Mouse (Mus musculus) embryonic facial prominence, embryonic 10.5 days (tissue): Measurements from ENCODE around the gene Marveld1. TPM values are rescaled to one million over a fixed set of nuclear protein-coding genes. Genes with fewer than 3 reads are reported as not detected.

ENCODE experiments used
- DNase-seq: peaks from one replicate; pipeline ENCODE4 v3.0.0-alpha.2; 2017; ENCODE audit warnings: low spot score
- H3K27ac ChIP-seq: fragments of 300-500 bp; sonication (generic); replicated peaks from 2 replicates; pipeline ENCODE4 v1.5.1; 2016; ENCODE audit warnings: mild to moderate bottlenecking
- H3K27me3 ChIP-seq: fragments of 300-500 bp; sonication (generic); replicated peaks from 2 replicates; pipeline ENCODE4 v1.6.1; 2016; ENCODE audit warnings: low read depth, mild to moderate bottlenecking; ENCODE audit not compliant: poor library complexity, severe bottlenecking
- H3K36me3 ChIP-seq: fragments of 300-500 bp; sonication (generic); replicated peaks from 2 replicates; pipeline ENCODE4 v1.6.1; 2016; ENCODE audit warnings: mild to moderate bottlenecking, moderate library complexity
- H3K4me1 ChIP-seq: fragments of 300-500 bp; sonication (generic); 2 replicates; pipeline ENCODE4 v1.6.1; 2016
- H3K4me3 ChIP-seq: fragments of 300-500 bp; sonication (generic); 2 replicates; pipeline ENCODE4 v1.5.1; 2016; ENCODE audit warnings: mild to moderate bottlenecking, moderate library complexity
- H3K9me3 ChIP-seq: fragments of 300-500 bp; sonication (generic); 2 replicates; pipeline ENCODE4 v1.6.1; 2016; ENCODE audit warnings: mild to moderate bottlenecking
- WGBS: fragments of 180-500 bp; shearing (Covaris S2); methylation state at CpG from one replicate; pipeline ENCODE4 v1.1.7; 2016; 5-methylcytosine and 5-hydroxymethylcytosine counted together
- polyA plus RNA-seq: library from polyadenylated mRNA; unstranded; fragments of >200 nt; fragmentation: Nextera tagmentation; extraction: Ambion mirVana; gene quantifications from 2 replicates; pipeline ENCODE4 v1.2.1, GENCODE M21; 2016

Marveld1 gene
- polyA plus RNA-seq, 1 experiment from 2014 or later: 3.9 TPM

DNA sequence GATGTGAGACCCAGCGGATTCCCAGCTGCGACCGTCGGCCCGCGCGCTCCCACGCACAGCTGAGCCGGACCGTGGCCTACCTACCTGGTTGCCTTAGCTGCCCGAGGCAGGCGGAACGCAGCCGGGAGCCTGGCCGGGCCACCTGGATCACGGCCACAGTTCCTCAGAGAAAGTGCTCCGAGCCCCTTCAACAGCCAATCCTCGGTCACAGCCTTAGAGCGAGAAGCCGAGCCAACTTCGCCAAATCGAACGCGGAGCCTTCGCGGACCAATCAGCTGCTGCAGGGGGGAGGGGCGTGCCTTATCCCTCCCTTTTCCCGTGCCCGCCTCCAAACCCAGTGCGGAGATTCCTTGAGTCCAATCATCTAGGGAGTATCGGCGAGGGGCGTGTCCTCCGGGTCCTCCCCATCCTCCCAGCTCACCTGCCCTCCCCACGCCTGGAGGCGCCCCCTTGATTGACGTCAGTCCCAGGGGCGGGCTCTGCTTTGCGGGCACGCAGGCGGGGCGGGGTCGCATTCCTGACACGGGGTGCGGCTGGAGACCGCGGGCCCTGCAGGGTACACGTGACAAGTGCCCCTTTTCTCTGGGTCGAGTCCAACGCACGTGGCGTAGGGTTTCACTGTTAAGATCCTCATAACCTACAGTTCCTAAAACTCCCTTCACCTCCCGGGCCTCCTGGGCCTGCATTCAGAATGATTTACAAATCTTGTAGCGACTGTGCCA is 18.3 kb upstream of the Marveld1 start, which contains the start of gene Avpi1:
Avpi1 (minus strand) TSS at position 273 of the 722 bp plus-strand sequence.
- Histone ChIP-seq H3K27me3 (0 out of 2 replicates have a peak, but pooled peaks cover 7% of the 10 kb centered on the region), H3K36me3 (peaks cover 13% of the 10 kb centered on the region), H3K4me3 (peak within 1 kb of the TSS; percentile 77), H3K9me3 (no peaks in the 10 kb centered on the region), H3K4me1 (peaks cover 31% of the 10 kb centered on the region), H3K27ac (peak within 1 kb of the TSS; percentile 87)
- WGBS: under 1% methylated on average over 54 of the region's 54 CpGs
- DNase-seq: peak; percentile 99

DNA sequence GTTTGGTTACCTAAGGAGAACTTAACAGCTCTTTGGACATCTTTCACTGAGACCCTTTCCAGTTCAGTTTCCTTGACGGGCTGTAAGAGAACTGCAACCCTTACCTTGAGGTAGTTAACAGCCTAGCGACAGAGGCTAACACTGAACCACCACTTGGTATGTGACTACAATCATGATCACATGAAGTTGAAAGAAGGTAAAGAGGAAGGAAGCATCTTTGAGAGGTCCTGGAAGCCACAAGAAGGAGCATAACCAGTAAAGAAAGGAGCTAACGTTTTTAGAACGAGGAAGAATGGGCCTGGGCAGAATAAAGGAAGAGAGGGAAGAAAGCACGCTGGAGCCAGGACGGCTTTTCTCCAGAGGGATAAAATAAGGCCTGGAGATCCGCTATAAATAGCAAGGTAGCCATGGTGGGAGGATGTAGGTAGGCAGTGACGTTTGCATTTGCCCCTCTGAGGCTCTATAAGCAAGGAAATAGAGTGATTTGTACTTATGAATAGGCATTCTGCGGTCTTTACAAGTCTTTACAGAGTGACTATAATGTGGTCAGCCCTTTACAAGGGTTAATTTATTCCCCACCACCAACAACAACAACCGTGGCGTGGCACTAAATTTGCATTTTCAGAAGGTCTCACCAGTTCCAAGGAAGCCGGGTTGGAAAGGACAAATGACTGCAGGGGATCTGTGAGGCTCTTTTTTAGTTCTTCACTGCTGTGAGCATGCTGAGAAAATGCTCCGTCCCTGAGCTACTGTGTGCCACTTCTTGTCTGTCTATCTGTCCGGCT is 17.5 kb upstream of the Marveld1 start:
- peak overlapping the region; percentile 77 for H3K4me3 ChIP-seq
- DNase-seq: no peak
- peaks cover 6% of the 10 kb centered on the region for H3K36me3 ChIP-seq
- H3K27me3 ChIP-seq: 0 out of 2 replicates have a peak, but pooled peaks cover 7% of the 10 kb centered on the region
- H3K27ac ChIP-seq: peak overlapping the region; percentile 87
- H3K9me3 ChIP-seq: no peaks in the 10 kb centered on the region
- H3K4me1 ChIP-seq: peaks cover 31% of the 10 kb centered on the region
- 35% methylated on average over 14 of the region's 14 CpGs for WGBS

DNA sequence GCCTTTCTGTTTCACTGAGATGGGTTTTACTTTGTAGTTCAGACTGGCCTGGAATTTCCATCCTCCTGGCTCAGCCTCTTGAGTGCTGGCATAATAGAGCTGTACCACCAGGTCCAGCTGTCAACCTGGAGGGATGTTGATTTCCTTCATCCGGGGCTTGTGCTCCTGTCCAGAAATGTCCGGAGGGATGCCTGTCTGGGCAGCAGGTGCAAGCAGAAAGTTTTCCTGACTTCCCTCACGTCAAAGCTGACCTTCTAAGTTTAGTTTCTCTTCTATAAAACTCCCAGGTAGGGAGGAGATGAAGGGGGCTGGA is 16.9 kb upstream of the Marveld1 start:
- Histone ChIP-seq H3K27ac (0 out of 2 replicates have a peak overlapping the region, but pooled peaks have one; percentile 87), H3K36me3 (0 out of 2 replicates have a peak, but pooled peaks cover under 1% of the 10 kb centered on the region), H3K4me1 (peaks cover 31% of the 10 kb centered on the region), H3K27me3 (0 out of 2 replicates have a peak, but pooled peaks cover 7% of the 10 kb centered on the region), H3K4me3 (no peak overlapping the region), H3K9me3 (no peaks in the 10 kb centered on the region)
- no peak for DNase-seq
- whole genome bisulfite sequencing: 72% methylated on average over 3 of the region's 3 CpGs

DNA sequence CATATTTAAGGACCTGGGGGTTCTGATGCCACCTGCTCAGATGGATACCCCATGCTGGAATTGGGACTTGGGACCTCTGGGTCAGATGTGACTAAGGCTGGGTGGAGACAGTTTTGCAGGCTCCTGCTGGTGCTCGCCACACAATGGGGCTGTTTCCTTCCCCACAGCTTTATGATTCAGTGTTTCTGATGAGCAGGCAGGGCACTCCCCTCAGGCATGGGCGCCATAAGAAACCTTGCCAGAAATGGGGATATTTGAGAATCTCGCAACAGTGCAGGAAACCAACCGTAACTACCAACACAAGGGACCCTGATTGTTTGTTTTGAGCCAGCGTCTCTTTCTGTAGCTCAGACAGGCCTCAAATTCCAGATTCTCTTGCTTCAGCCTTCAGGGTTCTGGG is 16.1 kb upstream of the Marveld1 start:
- no peak overlapping the region for H3K27ac ChIP-seq
- DNase-seq: no peak
- H3K4me1 ChIP-seq: peaks cover 36% of the 10 kb centered on the region
- H3K27me3 ChIP-seq: 0 out of 2 replicates have a peak, but pooled peaks cover 7% of the 10 kb centered on the region
- no peaks in the 10 kb centered on the region for H3K9me3 ChIP-seq
- H3K4me3 ChIP-seq: no peak overlapping the region
- H3K36me3 ChIP-seq: no peaks in the 10 kb centered on the region
- WGBS: 66% methylated on average over 5 of the region's 5 CpGs

DNA sequence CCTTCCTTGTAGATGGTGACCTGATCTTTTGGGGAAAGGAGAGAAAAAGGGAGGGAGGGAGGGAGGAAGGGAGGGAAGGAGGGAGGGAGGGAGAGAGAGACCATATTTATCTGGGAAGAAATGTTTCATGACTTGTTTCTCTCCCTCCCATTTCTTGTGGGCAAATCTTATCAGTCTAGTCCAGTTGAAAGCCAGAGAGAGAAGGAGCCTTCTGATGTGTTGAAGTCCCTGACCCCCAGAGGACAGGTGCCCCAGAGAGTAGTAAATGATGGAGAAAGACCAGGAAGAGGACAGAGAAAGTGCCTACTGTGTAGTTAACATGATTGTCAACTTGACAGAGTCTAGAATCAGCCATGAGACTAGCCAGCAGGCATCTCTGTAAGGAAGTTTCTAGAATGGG is 12.1 kb upstream of the Marveld1 start:
- Histone ChIP-seq H3K27ac (no peak overlapping the region), H3K4me3 (no peak overlapping the region), H3K36me3 (no peaks in the 10 kb centered on the region), H3K9me3 (no peaks in the 10 kb centered on the region), H3K27me3 (no peaks in the 10 kb centered on the region), H3K4me1 (peaks cover 20% of the 10 kb centered on the region)
- DNase-seq: no peak

DNA sequence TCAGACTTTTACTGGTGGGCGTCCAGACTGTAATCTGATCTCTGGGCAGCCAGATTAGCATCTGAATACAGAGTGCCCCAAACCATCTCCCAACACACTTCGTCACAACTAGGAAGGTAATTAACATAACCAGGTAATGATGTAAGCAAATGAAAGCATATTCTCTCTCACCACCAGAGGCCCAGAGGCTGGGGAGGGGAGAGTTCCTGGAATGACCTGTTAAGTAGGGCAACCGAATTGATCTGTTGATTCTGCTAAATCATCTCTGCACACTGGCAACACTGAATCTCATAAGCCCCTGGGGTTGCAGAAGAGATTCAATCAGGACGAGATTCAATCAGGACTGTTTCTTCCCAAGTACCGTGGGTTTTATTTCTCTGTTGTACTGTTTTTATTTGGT is 11.1 kb upstream of the Marveld1 start:
- Histone ChIP-seq H3K4me3 (no peak overlapping the region), H3K27me3 (no peaks in the 10 kb centered on the region), H3K9me3 (no peaks in the 10 kb centered on the region), H3K36me3 (no peaks in the 10 kb centered on the region), H3K27ac (no peak overlapping the region), H3K4me1 (peaks cover 14% of the 10 kb centered on the region)
- no peak for DNase-seq
- 27% methylated on average over 5 of the region's 5 CpGs for WGBS

DNA sequence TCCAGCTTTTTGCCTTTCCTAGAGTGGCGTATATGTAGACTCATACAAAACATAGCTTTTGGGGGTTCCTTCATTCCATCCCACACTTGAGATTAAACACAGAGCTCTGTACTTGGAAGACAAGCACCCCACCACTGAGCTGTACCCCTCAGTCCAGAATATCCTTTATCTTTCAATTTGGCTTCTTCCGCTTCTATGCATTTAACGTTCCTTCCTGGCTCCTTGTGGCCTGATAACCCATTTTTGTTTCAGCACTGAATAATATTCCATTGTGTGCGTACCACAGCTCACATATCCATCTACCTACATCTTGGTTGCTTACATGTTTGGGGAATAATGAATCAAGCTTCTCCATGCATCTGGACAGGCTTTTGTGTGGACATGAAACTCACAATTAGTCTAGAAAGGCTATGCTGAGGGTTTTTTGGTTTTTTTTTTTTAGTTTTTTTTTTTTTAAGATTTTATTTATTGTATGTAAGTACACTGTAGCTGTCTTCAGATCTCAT is 10.0 kb upstream of the Marveld1 start:
- no peak overlapping the region for H3K4me3 ChIP-seq
- 95% methylated on average over 4 of the region's 4 CpGs for WGBS
- peaks cover 11% of the 10 kb centered on the region for H3K4me1 ChIP-seq
- H3K27ac ChIP-seq: no peak overlapping the region
- no peak for DNase-seq
- H3K36me3 ChIP-seq: no peaks in the 10 kb centered on the region
- no peaks in the 10 kb centered on the region for H3K27me3 ChIP-seq
- H3K9me3 ChIP-seq: no peaks in the 10 kb centered on the region

DNA sequence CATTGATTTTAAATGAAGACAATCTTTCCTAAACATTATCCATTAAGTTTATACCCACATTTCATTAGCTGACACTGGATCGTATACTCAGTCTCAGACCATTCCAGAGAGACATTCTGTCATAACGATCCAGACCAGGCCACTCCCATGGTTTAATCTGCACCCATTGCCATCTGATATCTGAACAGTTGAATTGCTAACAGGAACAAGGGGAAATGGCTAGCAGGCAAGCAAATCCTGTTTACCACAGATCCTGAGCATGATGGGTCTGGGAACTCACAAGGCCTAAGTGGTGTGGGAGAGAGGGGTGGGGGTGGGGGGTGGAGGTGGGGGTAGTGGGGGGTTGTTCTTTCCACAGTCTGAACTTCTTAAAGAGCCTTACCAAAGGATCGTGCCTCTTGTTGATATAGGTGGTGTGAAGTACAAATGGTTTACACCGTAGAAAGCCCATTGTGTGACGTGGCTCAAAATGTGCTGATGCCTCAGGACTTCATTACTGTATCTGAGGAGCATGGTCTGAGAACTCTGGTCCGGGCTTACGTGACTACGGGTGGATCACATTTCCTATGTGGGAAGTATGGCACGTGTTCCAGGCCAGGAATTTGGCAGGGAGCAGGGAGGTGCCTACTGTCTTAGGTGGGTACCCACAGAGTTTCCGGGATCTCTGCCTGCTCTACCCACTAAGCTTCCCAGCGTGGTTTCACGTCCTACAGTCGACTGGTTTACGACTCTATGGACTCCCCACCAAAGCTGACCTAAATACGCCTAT is 8.5 kb upstream of the Marveld1 start:
- no peak for DNase-seq
- WGBS: 89% methylated on average over 15 of the region's 15 CpGs

DNA sequence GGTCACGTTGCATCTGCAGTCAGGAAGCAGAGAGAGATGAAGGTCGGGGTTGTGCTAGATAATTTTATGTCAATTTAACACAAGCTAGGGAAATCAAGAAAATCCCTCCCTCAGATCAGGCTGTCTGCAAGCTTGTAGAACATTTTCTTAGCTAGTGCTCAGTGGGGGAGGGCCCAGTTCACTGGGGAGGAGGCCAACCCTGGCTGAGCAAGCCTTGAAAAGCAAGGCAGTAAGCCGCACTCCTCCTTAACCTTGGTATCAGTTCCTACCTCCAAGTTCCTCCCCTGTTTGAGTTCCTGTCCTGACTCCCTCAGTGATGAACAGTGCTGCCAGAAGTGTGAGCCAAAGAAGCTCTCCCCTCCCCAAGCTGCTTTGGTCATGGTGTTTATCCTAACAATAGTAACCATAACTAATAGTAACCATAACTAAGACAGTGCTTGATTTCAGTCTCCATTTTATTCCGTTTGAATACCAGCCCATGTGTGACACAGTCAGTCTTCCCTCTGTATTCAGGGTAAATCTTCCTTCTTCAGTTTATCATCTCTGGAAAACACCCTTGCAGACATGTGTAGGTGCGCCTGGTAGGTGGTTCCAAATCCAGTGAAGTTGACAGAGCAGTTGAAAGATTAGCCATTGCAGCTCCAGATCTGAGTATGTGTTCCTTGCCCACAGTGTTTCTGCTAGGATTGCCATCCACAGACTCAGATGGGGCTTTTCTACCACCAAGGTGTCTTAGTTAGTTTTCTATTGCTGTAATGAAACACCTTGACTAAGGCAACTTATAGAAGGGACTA is 7.3 kb upstream of the Marveld1 start:
- Histone ChIP-seq H3K27ac (no peak overlapping the region), H3K4me3 (no peak overlapping the region), H3K27me3 (peaks cover 2% of the 10 kb centered on the region; the same call in 1 of the 2 replicates), H3K9me3 (no peaks in the 10 kb centered on the region), H3K36me3 (no peaks in the 10 kb centered on the region), H3K4me1 (peaks cover 11% of the 10 kb centered on the region)
- 78% methylated on average over 5 of the region's 5 CpGs for WGBS
- no peak for DNase-seq

More for the DNA sequence above, 8.5 kb upstream of the Marveld1 start:
- H3K9me3 ChIP-seq: no peaks in the 10 kb centered on the region
- H3K27me3 ChIP-seq: no peaks in the 10 kb centered on the region
- peaks cover 11% of the 10 kb centered on the region for H3K4me1 ChIP-seq
- no peaks in the 10 kb centered on the region for H3K36me3 ChIP-seq
- H3K4me3 ChIP-seq: no peak overlapping the region
- no peak overlapping the region for H3K27ac ChIP-seq

DNA sequence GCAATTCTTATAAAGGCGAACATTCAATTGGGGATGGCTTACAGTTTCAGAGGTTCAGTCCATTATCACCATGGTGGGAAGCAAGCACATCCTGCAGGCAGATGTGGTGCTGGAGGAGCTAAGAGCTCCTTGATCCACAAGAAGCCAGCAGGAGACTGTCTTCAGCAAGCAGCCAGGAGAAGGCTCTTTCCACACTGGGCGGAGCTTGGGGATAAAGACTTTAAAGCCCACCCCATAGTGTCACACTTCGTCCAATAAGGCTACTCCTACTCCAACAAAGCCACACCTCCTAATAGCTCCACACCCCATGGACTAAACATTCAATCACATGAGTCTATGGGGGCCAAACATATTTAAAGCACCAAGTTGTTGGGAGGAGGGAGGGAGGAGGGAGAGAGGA is 5.2 kb upstream of the Marveld1 start:
- Histone ChIP-seq H3K9me3 (no peaks in the 10 kb centered on the region), H3K27me3 (peaks cover 23% of the 10 kb centered on the region), H3K4me1 (peaks cover 3% of the 10 kb centered on the region), H3K4me3 (no peak overlapping the region), H3K27ac (no peak overlapping the region), H3K36me3 (no peaks in the 10 kb centered on the region)
- WGBS: 78% methylated on average over 3 of the region's 3 CpGs
- no peak for DNase-seq

DNA sequence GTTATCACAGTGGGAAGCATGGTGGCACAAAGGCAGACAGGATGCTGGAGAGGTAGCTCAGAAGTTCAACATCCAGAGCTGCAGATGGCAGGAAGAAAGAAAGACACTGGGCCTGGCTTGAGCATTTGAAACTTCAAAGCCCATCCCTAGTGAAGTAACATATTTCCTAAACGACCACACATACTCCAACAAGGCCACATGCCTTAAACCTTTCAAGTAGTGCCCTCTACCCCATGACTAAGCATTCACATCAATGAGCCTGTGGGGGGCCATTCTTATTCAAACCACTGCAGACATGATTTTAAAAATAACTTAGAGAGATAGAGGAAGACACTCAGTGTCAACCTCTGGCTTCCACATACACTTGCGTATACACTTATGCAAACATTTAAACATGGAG is 4.4 kb upstream of the Marveld1 start:
- no peak overlapping the region for H3K4me3 ChIP-seq
- no peak for DNase-seq
- no peaks in the 10 kb centered on the region for H3K36me3 ChIP-seq
- H3K4me1 ChIP-seq: peaks cover 7% of the 10 kb centered on the region
- no peaks in the 10 kb centered on the region for H3K9me3 ChIP-seq
- peaks cover 26% of the 10 kb centered on the region for H3K27me3 ChIP-seq
- no peak overlapping the region for H3K27ac ChIP-seq
- WGBS: 77% methylated on average over 2 of the region's 2 CpGs

DNA sequence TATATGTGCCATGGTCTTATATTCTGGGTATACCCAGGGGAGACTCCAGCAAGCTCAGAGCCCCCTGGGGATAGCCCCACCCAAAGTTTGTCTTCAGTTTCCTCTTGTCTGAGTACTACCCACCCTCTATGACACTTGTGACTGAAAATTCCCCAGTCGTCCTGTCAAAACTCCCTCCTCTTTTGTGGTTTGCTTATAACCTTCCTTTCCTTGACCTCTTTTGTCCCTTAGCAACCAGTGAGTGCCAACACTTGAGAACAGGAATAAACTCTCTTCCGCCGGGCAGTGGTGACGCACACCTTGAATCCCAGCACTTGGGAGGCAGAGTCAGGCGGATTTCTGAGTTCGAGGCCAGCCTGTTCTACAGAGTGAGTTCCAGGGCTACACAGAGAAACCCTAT is 3.1 kb upstream of the Marveld1 start:
- DNase-seq: no peak
- no peaks in the 10 kb centered on the region for H3K36me3 ChIP-seq
- peaks cover 38% of the 10 kb centered on the region for H3K27me3 ChIP-seq
- H3K27ac ChIP-seq: no peak overlapping the region
- H3K4me1 ChIP-seq: peaks cover 20% of the 10 kb centered on the region
- H3K4me3 ChIP-seq: no peak overlapping the region
- WGBS: 57% methylated on average over 6 of the region's 6 CpGs
- no peaks in the 10 kb centered on the region for H3K9me3 ChIP-seq
